Mouse (Mus musculus): ENCODE results near the gene Tnrc6b. TPM values are rescaled to one million over a fixed set of nuclear protein-coding genes. Genes with fewer than 3 reads are reported as not detected.

Gene Tnrc6b
- polyA plus RNA-seq, 1 experiment from 2014 or later, result 33.5 TPM

DNA sequence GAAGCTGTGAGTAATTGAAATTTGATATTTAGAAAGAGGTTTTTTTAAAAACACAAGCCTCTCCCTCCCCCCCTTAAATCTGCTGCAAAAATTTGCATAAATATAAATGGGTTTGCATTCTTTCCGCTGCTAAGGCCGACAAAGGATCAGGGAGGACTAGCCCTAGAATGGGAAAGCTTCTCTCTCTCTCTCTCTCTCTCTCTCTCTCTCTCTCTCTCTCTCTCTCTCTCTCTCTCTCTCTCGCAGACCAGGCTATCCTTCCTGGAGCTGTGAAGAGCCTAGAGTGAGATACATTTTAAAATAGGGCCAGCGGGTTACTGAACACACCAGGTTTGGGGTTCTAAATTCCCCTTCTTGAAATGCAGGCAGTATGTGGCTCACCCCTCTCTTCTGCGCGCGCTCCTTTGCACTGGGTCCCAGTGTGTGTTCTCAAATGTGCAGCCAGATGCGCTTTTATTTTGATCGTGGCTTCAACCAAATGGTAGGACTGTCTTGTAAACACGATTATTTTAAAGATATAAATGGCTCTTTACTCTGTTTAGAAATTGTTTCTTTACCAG lies 88.0 kb downstream of the Tnrc6b start:
- Histone ChIP-seq H3K4me1 (ENCODE audit: control insufficient read depth, insufficient read depth, low read length) (peaks cover 39% of the 10 kb centered on the region), H3K36me3 (ENCODE audit: control insufficient read depth, insufficient read depth, low read length) (no peaks in the 10 kb centered on the region), H3K4me2 (ENCODE audit: low read length) (peak overlapping the region; percentile 93), H3K9me3 (replicated peaks; ENCODE audit: control insufficient read depth, low read length, poor library complexity, severe bottlenecking) (no peaks in the 10 kb centered on the region), H3K4me3 (ENCODE audit: low read depth, low read length) (peak overlapping the region; percentile 48), H3K27ac (ENCODE audit: low read length) (peak overlapping the region; percentile 84), H3K9ac (ENCODE audit: low read depth, low read length) (peak overlapping the region; percentile 64), H3K27me3 (ENCODE audit: control insufficient read depth, insufficient read depth, low read depth, low read length) (no peaks in the 10 kb centered on the region)
- 0% methylated on average over 10 of the region's 10 CpGs for WGBS
- ATAC-seq, result peak; percentile 40

DNA sequence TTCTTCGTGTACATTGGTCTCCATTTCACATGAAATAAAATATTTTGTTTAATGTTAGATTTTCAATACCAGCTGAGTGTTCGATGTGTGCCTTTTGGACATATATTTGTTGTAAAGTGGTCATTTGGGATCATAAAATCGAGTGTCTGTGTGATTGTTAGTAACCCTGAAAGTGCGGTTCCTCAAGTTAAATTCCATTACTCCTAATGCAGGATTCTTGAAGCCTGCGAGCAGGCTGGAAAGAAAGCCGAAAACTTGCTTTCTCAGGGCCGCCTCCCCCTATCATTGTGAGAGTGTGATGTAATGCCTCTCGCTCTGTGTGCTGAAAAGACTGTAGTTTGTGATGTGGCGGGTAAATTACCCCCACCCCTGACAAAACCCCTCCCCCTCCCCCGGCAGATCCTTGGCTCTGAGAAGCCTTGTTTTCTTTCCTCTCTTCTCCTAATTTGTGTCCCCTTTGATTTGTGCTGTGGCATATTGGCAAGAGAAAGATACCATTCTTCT lies 88.6 kb downstream of the Tnrc6b start:
- peak overlapping the region; percentile 84 for H3K27ac ChIP-seq (ENCODE audit: low read length)
- H3K4me3 ChIP-seq (ENCODE audit: low read depth, low read length), result peak overlapping the region; percentile 48
- H3K9ac ChIP-seq (ENCODE audit: low read depth, low read length), result peak overlapping the region; percentile 64
- 0 out of 2 replicates have a peak, but pooled peaks have one; percentile 34 for ATAC-seq
- WGBS, result under 1% methylated on average over 10 of the region's 10 CpGs
- H3K4me2 ChIP-seq (ENCODE audit: low read length), result peak overlapping the region; percentile 93
- no peaks in the 10 kb centered on the region for H3K27me3 ChIP-seq (ENCODE audit: control insufficient read depth, insufficient read depth, low read depth, low read length)
- H3K4me1 ChIP-seq (ENCODE audit: control insufficient read depth, insufficient read depth, low read length), result peaks cover 44% of the 10 kb centered on the region
- H3K9me3 ChIP-seq (replicated peaks; ENCODE audit: control insufficient read depth, low read length, poor library complexity, severe bottlenecking), result no peaks in the 10 kb centered on the region
- no peaks in the 10 kb centered on the region for H3K36me3 ChIP-seq (ENCODE audit: control insufficient read depth, insufficient read depth, low read length)

DNA sequence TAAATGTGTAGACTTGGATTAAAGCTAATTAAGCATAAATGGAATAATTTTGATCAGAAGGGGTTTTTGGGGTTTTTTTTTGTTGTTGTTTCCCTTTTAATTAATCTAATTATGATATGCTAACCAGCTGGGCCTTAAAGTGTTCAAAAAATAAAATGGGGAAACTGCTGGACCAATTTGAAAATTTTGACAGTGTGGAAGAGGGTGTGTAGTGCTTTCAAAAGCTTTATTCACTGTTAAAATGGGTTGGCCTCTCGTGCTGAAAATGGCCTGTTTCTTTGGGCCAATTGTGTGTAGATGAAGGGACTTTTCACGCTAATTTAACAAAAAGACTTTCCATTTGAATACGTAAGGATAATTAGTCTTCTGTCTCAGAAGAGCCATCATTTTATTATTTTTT lies 89.1 kb downstream of the Tnrc6b start:
- no peaks in the 10 kb centered on the region for H3K36me3 ChIP-seq (ENCODE audit: control insufficient read depth, insufficient read depth, low read length)
- H3K9me3 ChIP-seq (replicated peaks; ENCODE audit: control insufficient read depth, low read length, poor library complexity, severe bottlenecking), result no peaks in the 10 kb centered on the region
- H3K27me3 ChIP-seq (ENCODE audit: control insufficient read depth, insufficient read depth, low read depth, low read length), result no peaks in the 10 kb centered on the region
- H3K9ac ChIP-seq (ENCODE audit: low read depth, low read length), result peak overlapping the region; percentile 54; the same call in 1 of the 2 replicates
- H3K27ac ChIP-seq (ENCODE audit: low read length), result no peak overlapping the region; the same call in 1 of the 2 replicates
- 5% methylated on average over 3 of the region's 3 CpGs for WGBS
- no peak for ATAC-seq
- peak overlapping the region; percentile 93 for H3K4me2 ChIP-seq (ENCODE audit: low read length)
- H3K4me3 ChIP-seq (ENCODE audit: low read depth, low read length), result peak overlapping the region; percentile 48
- H3K4me1 ChIP-seq (ENCODE audit: control insufficient read depth, insufficient read depth, low read length), result peaks cover 47% of the 10 kb centered on the region

DNA sequence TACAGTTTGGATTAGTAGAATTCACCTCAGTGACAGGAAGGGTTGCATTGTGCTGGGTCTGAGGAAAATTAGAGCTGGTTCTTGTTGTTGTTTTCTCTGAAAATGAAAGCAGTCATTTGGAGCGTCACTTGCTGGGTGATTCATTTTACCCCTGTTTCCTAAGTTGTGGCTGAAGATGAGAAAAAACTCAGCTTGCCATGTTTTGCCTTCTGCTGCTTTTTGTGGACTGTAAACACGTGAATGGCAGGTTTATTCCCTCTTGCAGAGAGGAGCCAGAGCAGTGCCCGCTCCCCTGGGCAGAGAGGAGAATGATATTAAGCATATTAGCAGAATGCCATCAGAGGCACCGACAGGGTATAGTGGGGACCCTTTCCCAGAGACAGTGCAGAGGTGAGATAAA lies 89.7 kb downstream of the Tnrc6b start:
- no peak for ATAC-seq
- H3K9ac ChIP-seq (ENCODE audit: low read depth, low read length), result peak overlapping the region; percentile 50
- H3K27ac ChIP-seq (ENCODE audit: low read length), result peak overlapping the region; percentile 44
- peak overlapping the region; percentile 93 for H3K4me2 ChIP-seq (ENCODE audit: low read length)
- 7% methylated on average over 4 of the region's 4 CpGs for WGBS
- peak overlapping the region; percentile 48 for H3K4me3 ChIP-seq (ENCODE audit: low read depth, low read length)
- peaks cover 47% of the 10 kb centered on the region for H3K4me1 ChIP-seq (ENCODE audit: control insufficient read depth, insufficient read depth, low read length)
- no peaks in the 10 kb centered on the region for H3K9me3 ChIP-seq (replicated peaks; ENCODE audit: control insufficient read depth, low read length, poor library complexity, severe bottlenecking)
- no peaks in the 10 kb centered on the region for H3K27me3 ChIP-seq (ENCODE audit: control insufficient read depth, insufficient read depth, low read depth, low read length)
- no peaks in the 10 kb centered on the region for H3K36me3 ChIP-seq (ENCODE audit: control insufficient read depth, insufficient read depth, low read length)

DNA sequence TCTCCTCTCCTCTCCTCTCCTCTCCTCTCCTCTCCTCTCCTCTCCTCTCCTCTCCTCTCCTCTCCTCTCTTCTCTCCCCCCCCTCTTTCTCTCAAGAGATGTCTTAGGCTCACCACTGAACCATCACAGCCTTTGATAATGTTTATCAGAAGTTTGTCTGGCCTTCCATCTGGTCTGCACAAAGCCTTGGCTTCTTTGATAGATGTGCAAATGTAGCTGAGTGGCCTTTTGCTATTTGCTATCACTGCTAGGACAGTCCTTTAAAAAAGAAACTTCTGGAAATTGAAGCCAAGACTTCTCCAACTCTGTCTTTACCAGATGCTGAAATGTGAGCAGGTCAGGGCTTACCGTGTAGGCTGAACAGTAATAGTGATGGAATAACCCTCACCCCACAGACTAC lies 90.5 kb downstream of the Tnrc6b start:
- Histone ChIP-seq H3K9ac (ENCODE audit: low read depth, low read length) (no peak overlapping the region), H3K36me3 (ENCODE audit: control insufficient read depth, insufficient read depth, low read length) (no peaks in the 10 kb centered on the region), H3K27me3 (ENCODE audit: control insufficient read depth, insufficient read depth, low read depth, low read length) (no peaks in the 10 kb centered on the region), H3K9me3 (replicated peaks; ENCODE audit: control insufficient read depth, low read length, poor library complexity, severe bottlenecking) (no peaks in the 10 kb centered on the region), H3K4me1 (ENCODE audit: control insufficient read depth, insufficient read depth, low read length) (peaks cover 49% of the 10 kb centered on the region), H3K4me2 (ENCODE audit: low read length) (peak overlapping the region; percentile 93), H3K4me3 (ENCODE audit: low read depth, low read length) (peak overlapping the region; percentile 48), H3K27ac (ENCODE audit: low read length) (no peak overlapping the region)
- 52% methylated on average over 1 of the region's 1 CpGs for WGBS
- no peak for ATAC-seq

- Histone ChIP-seq H3K4me3 (ENCODE audit: low read depth, low read length) (no peak overlapping the region), H3K9me3 (replicated peaks; ENCODE audit: control insufficient read depth, low read length, poor library complexity, severe bottlenecking) (no peaks in the 10 kb centered on the region), H3K27me3 (ENCODE audit: control insufficient read depth, insufficient read depth, low read depth, low read length) (no peaks in the 10 kb centered on the region), H3K4me2 (ENCODE audit: low read length) (no peak overlapping the region), H3K36me3 (ENCODE audit: control insufficient read depth, insufficient read depth, low read length) (no peaks in the 10 kb centered on the region), H3K27ac (ENCODE audit: low read length) (no peak overlapping the region), H3K4me1 (ENCODE audit: control insufficient read depth, insufficient read depth, low read length) (peaks cover 30% of the 10 kb centered on the region), H3K9ac (ENCODE audit: low read depth, low read length) (no peak overlapping the region)
- ATAC-seq, result no peak
- WGBS, result 83% methylated on average over 5 of the region's 5 CpGs
These were observed 96.0 kb downstream of the Tnrc6b start for GRCm38 (mm10) chr15:80807162-80807561.

GRCm38 (mm10) chr15:80810226-80810625 lies 99.1 kb downstream of the Tnrc6b start:
- Histone ChIP-seq H3K4me2 (ENCODE audit: low read length) (no peak overlapping the region), H3K4me3 (ENCODE audit: low read depth, low read length) (no peak overlapping the region)
- WGBS, result 91% methylated on average over 3 of the region's 3 CpGs

GRCm38 (mm10) chr15:80812840-80813239 lies 101.7 kb downstream of the Tnrc6b start:
- Histone ChIP-seq H3K27ac (ENCODE audit: low read length) (no peak overlapping the region), H3K27me3 (ENCODE audit: control insufficient read depth, insufficient read depth, low read depth, low read length) (no peaks in the 10 kb centered on the region), H3K9ac (ENCODE audit: low read depth, low read length) (no peak overlapping the region), H3K4me1 (ENCODE audit: control insufficient read depth, insufficient read depth, low read length) (no peaks in the 10 kb centered on the region), H3K36me3 (ENCODE audit: control insufficient read depth, insufficient read depth, low read length) (no peaks in the 10 kb centered on the region), H3K4me2 (ENCODE audit: low read length) (no peak overlapping the region), H3K9me3 (replicated peaks; ENCODE audit: control insufficient read depth, low read length, poor library complexity, severe bottlenecking) (no peaks in the 10 kb centered on the region), H3K4me3 (ENCODE audit: low read depth, low read length) (no peak overlapping the region)
- WGBS, result 93% methylated on average over 4 of the region's 4 CpGs
- no peak for ATAC-seq

More at GRCm38 (mm10) chr15:80810226-80810625, 99.1 kb downstream of the Tnrc6b start:
- Histone ChIP-seq H3K27ac (ENCODE audit: low read length) (no peak overlapping the region), H3K36me3 (ENCODE audit: control insufficient read depth, insufficient read depth, low read length) (no peaks in the 10 kb centered on the region), H3K9ac (ENCODE audit: low read depth, low read length) (no peak overlapping the region), H3K4me1 (ENCODE audit: control insufficient read depth, insufficient read depth, low read length) (peaks cover 6% of the 10 kb centered on the region; the same call in 1 of the 2 replicates), H3K27me3 (ENCODE audit: control insufficient read depth, insufficient read depth, low read depth, low read length) (no peaks in the 10 kb centered on the region), H3K9me3 (replicated peaks; ENCODE audit: control insufficient read depth, low read length, poor library complexity, severe bottlenecking) (no peaks in the 10 kb centered on the region)
- no peak for ATAC-seq

DNA sequence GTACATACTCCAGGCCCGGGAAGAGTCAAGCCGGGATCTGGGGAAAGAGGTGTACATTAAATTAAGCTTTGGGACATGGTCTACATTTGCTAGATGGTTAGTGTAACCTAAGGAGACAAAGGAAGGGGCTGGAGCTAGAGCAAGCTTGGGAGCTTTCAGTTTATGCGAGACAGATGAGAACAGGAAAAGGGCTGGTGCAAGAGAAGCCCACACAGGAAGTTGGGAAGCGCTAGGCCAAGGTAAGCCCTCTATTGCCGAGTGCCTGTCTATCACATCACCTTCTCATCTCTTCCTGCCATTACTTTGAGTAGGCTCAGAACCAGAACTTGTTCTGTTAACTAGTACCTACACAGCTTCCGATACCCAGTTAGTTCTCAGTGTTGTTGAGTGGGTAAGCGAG lies 103.7 kb downstream of the Tnrc6b start:
- Histone ChIP-seq H3K4me3 (ENCODE audit: low read depth, low read length) (no peak overlapping the region), H3K27ac (ENCODE audit: low read length) (no peak overlapping the region), H3K36me3 (ENCODE audit: control insufficient read depth, insufficient read depth, low read length) (no peaks in the 10 kb centered on the region), H3K9ac (ENCODE audit: low read depth, low read length) (no peak overlapping the region), H3K9me3 (replicated peaks; ENCODE audit: control insufficient read depth, low read length, poor library complexity, severe bottlenecking) (no peaks in the 10 kb centered on the region), H3K27me3 (ENCODE audit: control insufficient read depth, insufficient read depth, low read depth, low read length) (no peaks in the 10 kb centered on the region), H3K4me1 (ENCODE audit: control insufficient read depth, insufficient read depth, low read length) (peaks cover 3% of the 10 kb centered on the region; the same call in 1 of the 2 replicates), H3K4me2 (ENCODE audit: low read length) (no peak overlapping the region)
- no peak for ATAC-seq
- WGBS, result 88% methylated on average over 7 of the region's 7 CpGs

All from midbrain, embryonic 16.5 days (tissue).